Mouse (Mus musculus): ENCODE measurements at regions not wholly inside any gene's neighbourhood (a gene's known extent, or its start where the extent isn't known, plus 50 kb on each side); places are given as distances from the start of the nearest gene placed in this dataset.
"Not testable (repeated sequence)": the region's sequence is repeated elsewhere in the genome, so short reads cannot be mapped to it uniquely, and the experiment has no call there.

GRCm38 (mm10) chr14:15868520-15868919 is 380.6 kb upstream of the Ngly1 start:
- DNase-seq (ENCODE audit: low spot score in 2 of 2), result no peak

- DNase-seq (ENCODE audit: low spot score in 2 of 2), result no peak
These were observed 377.1 kb upstream of the Ngly1 start for GRCm38 (mm10) chr14:15872013-15872412.

GRCm38 (mm10) chr14:15880146-15880545 is 368.9 kb upstream of the Ngly1 start:
- DNase-seq (ENCODE audit: low spot score in 2 of 2), result no peak

DNA sequence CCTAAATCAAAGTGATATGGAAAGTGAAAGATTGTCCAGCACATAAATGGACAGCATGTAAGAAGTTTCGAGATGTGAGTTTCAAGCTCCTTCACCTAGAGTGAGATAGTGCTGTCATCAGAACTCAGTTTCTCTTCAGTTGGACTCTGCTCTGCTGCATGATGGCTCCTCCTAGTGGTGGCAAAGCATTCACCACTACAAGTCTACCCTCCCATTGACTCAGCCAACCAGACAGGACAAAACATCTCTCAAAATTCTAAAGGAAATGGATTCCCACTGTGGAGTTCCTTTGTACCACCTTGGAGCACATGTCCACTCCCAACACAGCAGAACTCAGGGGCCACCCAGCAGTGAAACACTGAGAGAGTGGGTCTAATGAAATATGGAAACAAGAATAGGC is 367.8 kb upstream of the Ngly1 start:
- DNase-seq (ENCODE audit: low spot score in 2 of 2), result peak; percentile 10 to 24

GRCm38 (mm10) chr14:15884641-15885340 is 364.3 kb upstream of the Ngly1 start:
- no peak for DNase-seq (ENCODE audit: low spot score in 2 of 2)

- no peak for DNase-seq (ENCODE audit: low spot score in 2 of 2)
These were observed 352.0 kb upstream of the Ngly1 start for GRCm38 (mm10) chr14:15897098-15897497.

GRCm38 (mm10) chr14:15906429-15906828 is 342.7 kb upstream of the Ngly1 start:
- DNase-seq (ENCODE audit: low spot score in 2 of 2), result not testable (repeated sequence)

DNA sequence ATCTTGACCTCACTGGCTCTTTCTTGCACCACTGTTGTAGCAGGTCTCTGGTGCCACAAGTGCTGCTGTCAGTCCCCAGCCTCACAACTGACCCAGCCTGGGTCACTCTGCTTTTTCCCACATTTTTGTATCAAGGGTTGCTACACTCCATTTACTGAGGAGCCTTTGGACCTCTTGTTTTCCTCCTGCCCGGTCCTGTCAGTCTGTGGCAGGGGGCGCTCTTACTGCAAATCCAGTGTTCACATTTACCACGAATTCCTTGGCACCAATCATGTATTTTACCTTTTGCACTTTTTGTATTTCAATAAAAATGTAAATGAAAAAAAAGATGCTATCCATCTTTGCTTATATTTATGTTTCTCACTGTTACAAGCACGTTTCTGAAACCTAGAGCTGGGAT is 335.9 kb upstream of the Ngly1 start:
- DNase-seq (ENCODE audit: low spot score in 2 of 2), result not testable (repeated sequence)

- DNase-seq (ENCODE audit: low spot score in 2 of 2), result no peak
These were observed 334.9 kb upstream of the Ngly1 start for GRCm38 (mm10) chr14:15914176-15914575.

DNA sequence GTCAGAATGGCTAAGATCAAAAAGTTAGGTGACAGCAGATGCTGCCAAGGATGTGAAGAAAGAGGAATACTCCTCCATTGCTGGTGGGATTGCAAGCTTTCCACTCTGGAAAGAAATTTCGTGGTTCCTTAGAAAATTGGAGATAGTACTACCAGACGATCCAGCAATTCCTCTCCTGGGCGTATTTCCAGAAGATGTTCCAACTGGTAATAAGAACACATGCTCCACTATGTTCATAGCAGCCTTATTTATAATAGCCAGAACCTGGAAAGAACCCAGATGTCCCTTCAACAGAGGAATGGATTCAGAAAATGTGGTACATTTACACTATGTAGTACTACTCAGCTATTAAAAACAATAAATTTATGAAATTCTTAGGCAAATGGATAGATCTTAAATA is 324.4 kb upstream of the Ngly1 start:
- not testable (repeated sequence) for DNase-seq (ENCODE audit: low spot score in 2 of 2)

DNA sequence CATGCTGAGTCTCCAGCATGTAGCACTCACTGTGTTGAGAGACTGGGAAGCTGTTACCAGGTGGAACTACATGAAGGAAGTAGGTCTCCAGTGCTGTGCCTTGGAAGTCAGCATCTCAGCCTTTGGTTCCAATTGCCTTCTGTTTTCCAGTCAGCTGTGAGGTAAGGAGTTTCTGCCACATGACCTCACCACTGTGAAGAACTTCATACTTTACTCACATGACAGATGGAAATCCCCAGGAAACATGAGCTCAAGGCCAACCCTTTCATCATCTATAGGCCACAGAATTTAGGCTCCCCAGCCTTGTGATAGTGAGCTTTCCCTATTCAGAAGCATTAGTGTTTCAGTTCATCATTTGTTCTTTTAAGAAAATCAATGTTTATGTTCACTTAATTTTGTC is 314.4 kb upstream of the Ngly1 start:
- DNase-seq (ENCODE audit: low spot score in 2 of 2), result no peak

GRCm38 (mm10) chr14:15970321-15970720 is 278.8 kb upstream of the Ngly1 start:
- no peak for DNase-seq (ENCODE audit: low spot score in 2 of 2)

GRCm38 (mm10) chr14:15970767-15971166 is 278.3 kb upstream of the Ngly1 start:
- DNase-seq (ENCODE audit: low spot score in 2 of 2), result no peak

DNA sequence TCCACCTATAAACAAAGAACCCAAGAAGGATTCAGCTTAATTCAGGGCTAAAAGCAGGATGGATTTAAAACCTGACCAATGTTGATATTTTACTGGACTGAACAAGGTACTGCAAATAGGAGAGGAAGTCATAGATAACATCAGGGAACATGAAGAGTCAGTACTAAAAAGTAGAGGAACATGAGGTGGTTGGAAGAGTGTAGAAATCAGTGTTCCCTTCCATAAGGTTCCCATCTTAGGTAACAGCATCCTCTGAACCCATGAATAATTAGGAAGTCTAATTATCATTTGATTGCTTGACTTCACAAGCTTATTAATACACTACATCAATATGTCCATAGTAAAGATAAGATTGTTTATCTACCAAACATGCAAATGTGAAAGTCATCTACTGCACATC is 277.8 kb upstream of the Ngly1 start:
- DNase-seq (ENCODE audit: low spot score in 2 of 2), result no peak

DNA sequence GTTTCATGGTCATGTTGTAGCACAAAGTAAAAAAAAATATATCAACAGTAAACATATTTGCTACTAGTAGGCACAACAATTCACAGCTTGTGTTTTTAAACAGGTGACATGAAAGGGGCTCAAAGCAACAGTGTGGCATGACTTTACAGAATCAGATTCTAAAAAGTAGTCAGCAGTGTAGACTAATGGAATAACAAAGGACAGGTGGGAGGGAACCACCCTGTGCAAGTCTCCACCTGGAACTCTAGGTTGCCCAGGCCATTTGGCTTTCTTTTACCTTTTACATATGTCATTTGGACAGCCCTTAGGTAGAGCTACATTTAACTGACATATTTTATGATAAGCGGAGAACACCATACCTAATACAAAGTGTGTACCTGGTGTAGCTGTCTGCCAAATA is 271.7 kb upstream of the Ngly1 start:
- DNase-seq (ENCODE audit: low spot score in 2 of 2), result no peak

- DNase-seq (ENCODE audit: low spot score in 2 of 2), result no peak
These were observed 270.8 kb upstream of the Ngly1 start for GRCm38 (mm10) chr14:15978329-15978728.

GRCm38 (mm10) chr14:16005409-16005808 is 243.7 kb upstream of the Ngly1 start:
- no peak for DNase-seq (ENCODE audit: low spot score in 2 of 2)

- DNase-seq (ENCODE audit: low spot score in 2 of 2), result no peak
These were observed 242.1 kb upstream of the Ngly1 start for GRCm38 (mm10) chr14:16006968-16007367.

DNA sequence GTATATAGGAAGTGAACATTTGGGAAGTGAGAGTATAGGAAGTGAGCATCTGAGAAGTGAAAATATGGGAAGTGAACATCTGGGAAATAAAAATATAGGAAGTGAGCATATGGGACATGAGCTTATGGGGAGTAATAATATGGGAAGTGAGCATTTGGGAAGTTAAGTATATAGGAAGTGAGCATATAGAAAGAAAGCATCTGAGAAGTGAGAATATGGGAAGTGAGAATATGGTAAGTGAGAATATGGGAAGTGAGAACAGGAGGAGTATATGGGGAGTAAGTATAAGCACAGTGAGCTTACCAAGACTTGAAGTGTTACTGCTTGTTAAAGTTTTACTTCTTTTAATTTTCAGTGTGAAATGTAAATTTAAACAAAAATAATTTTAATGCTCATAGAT is 239.3 kb upstream of the Ngly1 start:
- no peak for DNase-seq (ENCODE audit: low spot score in 2 of 2)

DNA sequence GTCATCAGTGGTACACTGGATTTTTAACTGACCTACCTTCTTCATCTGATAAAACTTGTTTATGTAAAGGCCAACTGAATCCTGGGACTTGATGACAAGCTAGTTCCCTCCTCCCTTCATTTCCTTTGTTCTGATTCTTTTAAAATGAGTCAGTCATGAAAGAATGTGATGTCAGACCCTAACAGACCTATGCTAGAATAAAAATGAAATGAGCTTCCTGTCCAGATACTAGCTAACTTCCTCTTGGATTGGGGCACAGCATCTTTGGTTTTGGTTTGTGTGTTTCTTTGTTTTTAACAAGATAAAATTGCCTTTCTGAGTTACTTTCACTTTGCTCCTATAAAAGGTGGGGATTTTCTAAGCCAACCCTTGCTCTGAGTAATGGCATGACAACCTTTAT is 225.2 kb upstream of the Ngly1 start:
- DNase-seq (ENCODE audit: low spot score in 2 of 2), result no peak

- no peak for DNase-seq (ENCODE audit: low spot score in 2 of 2)
These were observed 211.3 kb upstream of the Ngly1 start for GRCm38 (mm10) chr14:16037771-16038170.

- no peak for DNase-seq (ENCODE audit: low spot score in 2 of 2)
These were observed 210.7 kb upstream of the Ngly1 start for GRCm38 (mm10) chr14:16038336-16038735.

- DNase-seq (ENCODE audit: low spot score in 2 of 2), result no peak
These were observed 204.6 kb upstream of the Ngly1 start for GRCm38 (mm10) chr14:16044466-16044865.

- not testable (repeated sequence) for DNase-seq (ENCODE audit: low spot score in 2 of 2)
These were observed 176.5 kb upstream of the Ngly1 start for GRCm38 (mm10) chr14:16072534-16072933.

Data from heart, adult 9 months (tissue).